Mouse (Mus musculus) hindbrain, embryonic 12.5 days (tissue): ENCODE data around the gene Ncoa4. TPM values are rescaled to one million over a fixed set of nuclear protein-coding genes. Genes with fewer than 3 reads are reported as not detected.

ENCODE experiments used
- polyA plus RNA-seq: library from polyadenylated mRNA; unstranded; fragments of >200 nt; fragmentation: Nextera tagmentation; extraction: Ambion mirVana; gene quantifications from 2 replicates; pipeline ENCODE4 v1.2.1, GENCODE M21; 2016

The Ncoa4 gene
- polyA plus RNA-seq, 1 experiment from 2014 or later = 96.2 TPM

Other genes starting within 250 kb of the Ncoa4 start
- 0.12 and 0.14 TPM in 2 replicates for gene Galnt15, start 130.9 kb upstream of the Ncoa4 start, polyA plus RNA-seq
- 14.5 and 20.4 TPM in 2 replicates for gene Oxnad1, start 74.5 kb upstream of the Ncoa4 start, polyA plus RNA-seq
- gene Dph3, start 74.1 kb upstream of the Ncoa4 start, polyA plus RNA-seq = 72.0 and 72.2 TPM in 2 replicates
- gene Msmb, start 17.8 kb upstream of the Ncoa4 start, polyA plus RNA-seq = not detected in 2 replicates
- gene Timm23, start 42.0 kb downstream of the Ncoa4 start, polyA plus RNA-seq = 196 and 201 TPM in 2 replicates
- gene Parg, start 42.1 kb downstream of the Ncoa4 start, polyA plus RNA-seq = 57.7 and 66.5 TPM in 2 replicates
- gene Ogdhl, start 162.2 kb downstream of the Ncoa4 start, polyA plus RNA-seq = 19.6 and 23.7 TPM in 2 replicates
- 0.85 and 0.94 TPM in 2 replicates for gene 1700024G13Rik, start 228.5 kb downstream of the Ncoa4 start, polyA plus RNA-seq